Mouse (Mus musculus) gastrocnemius, adult 2 months (tissue): ENCODE results near the gene Dgkg. TPM values are rescaled to one million over a fixed set of nuclear protein-coding genes. Genes with fewer than 3 reads are reported as not detected.
A peak's percentile ranks its signal among the peaks of the same experiment; 100 is the strongest.

ENCODE experiments used
- DNase-seq: peaks from one replicate; pipeline ENCODE4 v3.0.0; 2022
- H3K27ac ChIP-seq: fragments of 200-600 bp; 2 replicates; pipeline ENCODE4 v1.8.1; 2022; ENCODE audit warnings: mild to moderate bottlenecking
- H3K4me3 ChIP-seq: fragments of 200-600 bp; 2 replicates; pipeline ENCODE4 v1.8.1; 2022; ENCODE audit warnings: mild to moderate bottlenecking, moderate library complexity
- CTCF ChIP-seq: fragments of 200-600 bp; IDR thresholded peaks from 2 replicates; pipeline ENCODE4 v1.8.1; 2022; ENCODE audit warnings: antibody characterized with exemption, mild to moderate bottlenecking, moderate library complexity
- intact Hi-C: fragments of 180-260 bp; cut with DNase I; formaldehyde crosslinking; loops from one replicate; pipeline ENCODE4 v1.15.1; 2025
- total RNA-seq, 2 experiments: library from RNA; stranded (reverse); gene quantifications; 2 replicates each; pipeline ENCODE4 v1.2.3; 2021

Gene Dgkg
- total RNA-seq, 2 experiments from 2014 or later, result 0.41 to 0.70 TPM

- TF ChIP-seq CTCF, result peak; percentile 23; the same call in 1 of the 2 replicates
- Histone ChIP-seq H3K27ac (no peak overlapping the region), H3K4me3 (no peak overlapping the region)
- no peak for DNase-seq
- intact Hi-C loops, result no loop called here
Measured at GRCm38 (mm10) chr16:22580103-22580502, 76.9 kb downstream of the Dgkg start.

GRCm38 (mm10) chr16:22578883-22579282, 78.1 kb downstream of the Dgkg start:
- intact Hi-C loops, result no loop called here
- no peak overlapping the region for H3K4me3 ChIP-seq
- no peak overlapping the region for H3K27ac ChIP-seq
- no peak for DNase-seq
- TF ChIP-seq CTCF, result no peak

GRCm38 (mm10) chr16:22577656-22578055, 79.4 kb downstream of the Dgkg start:
- Histone ChIP-seq H3K27ac (no peak overlapping the region), H3K4me3 (no peak overlapping the region)
- intact Hi-C loops, result no loop called here
- peak; percentile 36; the same call in 1 of the 2 replicates for TF ChIP-seq CTCF
- no peak for DNase-seq

- intact Hi-C loops, result no loop called here
- DNase-seq, result peak; percentile 5
Measured at GRCm38 (mm10) chr16:22574164-22574563, 82.9 kb downstream of the Dgkg start.

GRCm38 (mm10) chr16:22572641-22573341, 84.2 kb downstream of the Dgkg start:
- intact Hi-C loops, result no loop called here
- peak; percentile 4 for DNase-seq
- Histone ChIP-seq H3K27ac (no peak overlapping the region), H3K4me3 (no peak overlapping the region)
- TF ChIP-seq CTCF, result no peak

More at GRCm38 (mm10) chr16:22574164-22574563, 82.9 kb downstream of the Dgkg start:
- Histone ChIP-seq H3K4me3 (no peak overlapping the region), H3K27ac (no peak overlapping the region)
- no peak for TF ChIP-seq CTCF

- DNase-seq, result peak; percentile 16
- intact Hi-C loops, result loop anchor here (1.0 kb wide), 1 partner anchor 242 kb away; no protein-coding TSS in a partner anchor
- no peak overlapping the region for H3K4me3 ChIP-seq
- no peak overlapping the region for H3K27ac ChIP-seq
- TF ChIP-seq CTCF, result no peak
Measured at GRCm38 (mm10) chr16:22564907-22565272, 92.1 kb downstream of the Dgkg start.

GRCm38 (mm10) chr16:22564259-22564906, 92.6 kb downstream of the Dgkg start:
- peak; percentile 89 for TF ChIP-seq CTCF
- H3K27ac ChIP-seq, result peak overlapping the region; percentile 6; the same call in 1 of the 2 replicates
- H3K4me3 ChIP-seq, result no peak overlapping the region
- intact Hi-C loops, result loop anchor here (1.0 kb wide), 1 partner anchor 243 kb away; no protein-coding TSS in a partner anchor
- peak; percentile 77 for DNase-seq

- intact Hi-C loops, result no loop called here
- no peak overlapping the region for H3K4me3 ChIP-seq
- no peak overlapping the region for H3K27ac ChIP-seq
- no peak for TF ChIP-seq CTCF
- DNase-seq, result no peak
Measured at GRCm38 (mm10) chr16:22563594-22563993, 93.4 kb downstream of the Dgkg start.

GRCm38 (mm10) chr16:22554996-22555395, 102.0 kb downstream of the Dgkg start:
- Histone ChIP-seq H3K27ac (no peak overlapping the region), H3K4me3 (no peak overlapping the region)
- DNase-seq, result no peak
- peak; percentile 49 for TF ChIP-seq CTCF
- intact Hi-C loops, result no loop called here

GRCm38 (mm10) chr16:22552351-22552750, 104.7 kb downstream of the Dgkg start:
- Histone ChIP-seq H3K4me3 (no peak overlapping the region), H3K27ac (no peak overlapping the region)
- peak; percentile 19; the same call in 1 of the 2 replicates for TF ChIP-seq CTCF
- DNase-seq, result no peak
- intact Hi-C loops, result no loop called here

- Histone ChIP-seq H3K4me3 (no peak overlapping the region), H3K27ac (no peak overlapping the region)
- TF ChIP-seq CTCF, result no peak
- no peak for DNase-seq
- intact Hi-C loops, result no loop called here
Measured at GRCm38 (mm10) chr16:22551231-22552000, 105.6 kb downstream of the Dgkg start.

- Histone ChIP-seq H3K4me3 (no peak overlapping the region), H3K27ac (no peak overlapping the region)
- intact Hi-C loops, result loop anchor here (2.0 to 10.0 kb wide), 4 partner anchors 107 to 445 kb away; no protein-coding TSS in a partner anchor
- no peak for DNase-seq
- TF ChIP-seq CTCF, result no peak
Measured at GRCm38 (mm10) chr16:22549346-22549745, 107.7 kb downstream of the Dgkg start.
